ENCODE assay signal across 10 mouse cellular contexts in genomic region chr8:105378673-105379072, GRCm38 (mm10). TPM values are rescaled to one million over a fixed set of nuclear protein-coding genes. Genes with fewer than 3 reads are reported as not detected.
A peak's percentile ranks its signal among the peaks of the same experiment; 100 is the strongest.
DNase-seq lines count a peak whose midpoint lies in the region; ATAC-seq and TF ChIP-seq lines count a peak whose summit lies in the region.
"Had no signal": no experiment of that assay in that cellular context is flagged by ENCODE, and none has a peak within 500 bp of the region (broad histone marks: within the 10 kb centered on the region; RNA-seq: fewer than 3 reads in every experiment).

No protein-coding gene starts in this region.

- H3K27ac ChIP-seq in heart, embryonic 11.5 days (ENCODE audit: low read depth, low read length) = no peak overlapping the region
- no peak overlapping the region for H3K27ac ChIP-seq in ES-Bruce4 (ENCODE audit: insufficient read depth, low read length)
- H3K27ac ChIP-seq in embryonic facial prominence, embryonic 13.5 days = peak overlapping the region; percentile 71
- no peak overlapping the region for H3K27ac ChIP-seq in liver, embryonic 12.5 days
- H3K27ac ChIP-seq: hindbrain, embryonic 15.5 days; neural tube, embryonic 13.5 days had no signal

- DNase-seq in heart, adult 11 months = peak; percentile 91
- DNase-seq in kidney, postnatal 36 days = peak; percentile 60 to 85
- DNase-seq in testis, postnatal 10 days (ENCODE audit: low spot score) = peak; percentile 86

- H3K4me3 ChIP-seq in heart, embryonic 11.5 days (ENCODE audit: low read depth, low read length) = no peak overlapping the region
- peak overlapping the region; percentile 38 for H3K4me3 ChIP-seq in ES-Bruce4 (ENCODE audit: low read depth, low read length)
- H3K4me3 ChIP-seq in embryonic facial prominence, embryonic 13.5 days = no peak overlapping the region
- H3K4me3 ChIP-seq in liver, embryonic 12.5 days = no peak overlapping the region
- H3K4me3 ChIP-seq: hindbrain, embryonic 15.5 days; neural tube, embryonic 13.5 days had no signal

- 55% methylated on average over 19 of the region's 19 CpGs for WGBS in heart, embryonic 11.5 days (ENCODE audit: insufficient replicate concordance)
- WGBS in embryonic facial prominence, embryonic 13.5 days = 58% methylated on average over 19 of the region's 19 CpGs
- 67% methylated on average over 19 of the region's 19 CpGs for WGBS in liver, embryonic 12.5 days (ENCODE audit: insufficient replicate concordance)

- H3K4me2 ChIP-seq in heart, embryonic 11.5 days = no peak overlapping the region
- no peak overlapping the region for H3K4me2 ChIP-seq in embryonic facial prominence, embryonic 13.5 days
- H3K4me2 ChIP-seq in liver, embryonic 12.5 days = no peak overlapping the region
- H3K4me2 ChIP-seq: hindbrain, embryonic 15.5 days; neural tube, embryonic 13.5 days had no signal

- TF ChIP-seq POLR2A in ES-Bruce4 (IDR thresholded peaks at IDR 0.05; ENCODE audit: insufficient read depth, low read length) = no peak

- no peak for ATAC-seq in heart, embryonic 11.5 days (replicated peaks; ENCODE audit: insufficient number of reproducible peaks, low FRiP score, low TSS enrichment)
- 0 out of 2 replicates have a peak, but pooled peaks have one; percentile 15 for ATAC-seq in embryonic facial prominence, embryonic 13.5 days (ENCODE audit: insufficient number of reproducible peaks, insufficient read depth, low FRiP score, low TSS enrichment, low read depth)
- no peak for ATAC-seq in liver, embryonic 12.5 days
- ATAC-seq in erythroid progenitor cell, adult 5-6 weeks (replicated peaks; ENCODE audit: low FRiP score, poor library complexity, severe bottlenecking) = no peak

- no peaks in the 10 kb centered on the region for H3K9me3 ChIP-seq in heart, embryonic 11.5 days (replicated peaks; ENCODE audit: control insufficient read depth, low read length)
- H3K9me3 ChIP-seq in ES-Bruce4 (replicated peaks; ENCODE audit: control insufficient read depth, insufficient read depth, low read length, poor library complexity, severe bottlenecking) = no peaks in the 10 kb centered on the region
- H3K9me3 ChIP-seq in embryonic facial prominence, embryonic 13.5 days = no peaks in the 10 kb centered on the region
- H3K9me3 ChIP-seq in liver, embryonic 12.5 days (replicated peaks) = peaks cover 4% of the 10 kb centered on the region; the same call in 1 of the 2 replicates
- H3K9me3 ChIP-seq: hindbrain, embryonic 15.5 days; neural tube, embryonic 13.5 days had no signal

- TF ChIP-seq EP300 in ES-Bruce4 (IDR thresholded peaks at IDR 0.05; ENCODE audit: insufficient read depth, low read depth, low read length) = no peak

- no peak overlapping the region for H3K9ac ChIP-seq in heart, embryonic 11.5 days (ENCODE audit: low read depth, low read length)
- peak overlapping the region; percentile 3 for H3K9ac ChIP-seq in ES-Bruce4 (ENCODE audit: low read depth, poor library complexity, severe bottlenecking)
- no peak overlapping the region for H3K9ac ChIP-seq in embryonic facial prominence, embryonic 13.5 days
- H3K9ac ChIP-seq in liver, embryonic 12.5 days = no peak overlapping the region
- H3K9ac ChIP-seq: hindbrain, embryonic 15.5 days; neural tube, embryonic 13.5 days had no signal

- no peak for TF ChIP-seq CTCF in ES-Bruce4 (IDR thresholded peaks at IDR 0.05; ENCODE audit: low read depth, low read length)

- peaks cover 7% of the 10 kb centered on the region; the same call in 1 of the 2 replicates for H3K27me3 ChIP-seq in heart, embryonic 11.5 days (ENCODE audit: control insufficient read depth, insufficient read depth, low read length)
- no peaks in the 10 kb centered on the region for H3K27me3 ChIP-seq in ES-Bruce4 (ENCODE audit: control insufficient read depth, insufficient read depth, low read length, poor library complexity, severe bottlenecking)
- H3K27me3 ChIP-seq in embryonic facial prominence, embryonic 13.5 days = no peaks in the 10 kb centered on the region
- H3K27me3 ChIP-seq in liver, embryonic 12.5 days (replicated peaks) = peaks cover 26% of the 10 kb centered on the region
- H3K27me3 ChIP-seq: hindbrain, embryonic 15.5 days had no signal

- H3K36me3 ChIP-seq in heart, embryonic 11.5 days (ENCODE audit: control insufficient read depth, insufficient read depth, low read length) = no peaks in the 10 kb centered on the region
- no peaks in the 10 kb centered on the region for H3K36me3 ChIP-seq in ES-Bruce4 (ENCODE audit: control insufficient read depth, insufficient read depth, low read length, poor library complexity, severe bottlenecking)
- no peaks in the 10 kb centered on the region for H3K36me3 ChIP-seq in embryonic facial prominence, embryonic 13.5 days
- H3K36me3 ChIP-seq in liver, embryonic 12.5 days = no peaks in the 10 kb centered on the region
- H3K36me3 ChIP-seq: hindbrain, embryonic 15.5 days; neural tube, embryonic 13.5 days had no signal

- peaks cover 5% of the 10 kb centered on the region for H3K4me1 ChIP-seq in heart, embryonic 11.5 days (ENCODE audit: control insufficient read depth, insufficient read depth, low read length)
- peaks cover 4% of the 10 kb centered on the region for H3K4me1 ChIP-seq in ES-Bruce4 (ENCODE audit: control insufficient read depth, insufficient read depth, low read length)
- peaks cover 28% of the 10 kb centered on the region for H3K4me1 ChIP-seq in embryonic facial prominence, embryonic 13.5 days
- H3K4me1 ChIP-seq in liver, embryonic 12.5 days = peaks cover 10% of the 10 kb centered on the region

RNA-seq across cellular contexts. Expression of gene Plekhg4, which starts 5.6 kb away (rescaled TPM):
- polyA plus RNA-seq in heart, embryonic 11.5 days (2014; fragmentation: Nextera tagmentation; extraction: Ambion mirVana) = 0.11 TPM in 1 of 2 replicates, not detected in the other
- polyA plus RNA-seq in ES-Bruce4 (2011; ENCODE audit: insufficient read depth, insufficient read length, low read depth, missing spikeins) = 2.6 and 3.2 TPM in 2 replicates
- 0.39 and 0.81 TPM in 2 replicates for polyA plus RNA-seq in embryonic facial prominence, embryonic 13.5 days (2015; fragmentation: Nextera tagmentation; extraction: Ambion mirVana)
- polyA plus RNA-seq in liver, embryonic 12.5 days (2016; fragmentation: Nextera tagmentation; extraction: Ambion mirVana) = not detected in 2 replicates
- total RNA-seq in erythroid progenitor cell, adult 5-6 weeks (2015; ENCODE audit: low replicate concordance) = not detected in 2 replicates
- total RNA-seq in erythroid progenitor cell, adult 5-6 weeks (2017; ENCODE audit: low replicate concordance) = not detected in 2 replicates

RNA-seq across cellular contexts. Expression of gene Slc9a5, which starts 30.0 kb away (rescaled TPM):
- polyA plus RNA-seq in heart, embryonic 11.5 days (2014; fragmentation: Nextera tagmentation; extraction: Ambion mirVana) = 1.5 and 2.1 TPM in 2 replicates
- polyA plus RNA-seq in ES-Bruce4 (2011; ENCODE audit: insufficient read depth, insufficient read length, low read depth, missing spikeins) = 13.7 and 14.7 TPM in 2 replicates
- 5.9 and 6.0 TPM in 2 replicates for polyA plus RNA-seq in embryonic facial prominence, embryonic 13.5 days (2015; fragmentation: Nextera tagmentation; extraction: Ambion mirVana)
- polyA plus RNA-seq in liver, embryonic 12.5 days (2016; fragmentation: Nextera tagmentation; extraction: Ambion mirVana) = 0.42 and 0.48 TPM in 2 replicates
- 2.9 TPM in 1 of 2 replicates, not detected in the other for total RNA-seq in erythroid progenitor cell, adult 5-6 weeks (2015; ENCODE audit: low replicate concordance)
- total RNA-seq in erythroid progenitor cell, adult 5-6 weeks (2017; ENCODE audit: low replicate concordance) = not detected in 2 replicates

RNA-seq across cellular contexts. Expression of gene Fhod1, which starts 30.9 kb away (rescaled TPM):
- 2.8 and 3.1 TPM in 2 replicates for polyA plus RNA-seq in heart, embryonic 11.5 days (2014; fragmentation: Nextera tagmentation; extraction: Ambion mirVana)
- polyA plus RNA-seq in ES-Bruce4 (2011; ENCODE audit: insufficient read depth, insufficient read length, low read depth, missing spikeins) = 13.0 and 15.4 TPM in 2 replicates
- polyA plus RNA-seq in embryonic facial prominence, embryonic 13.5 days (2015; fragmentation: Nextera tagmentation; extraction: Ambion mirVana) = 2.3 and 3.0 TPM in 2 replicates
- polyA plus RNA-seq in liver, embryonic 12.5 days (2016; fragmentation: Nextera tagmentation; extraction: Ambion mirVana) = 1.2 and 1.4 TPM in 2 replicates
- 1.3 and 3.2 TPM in 2 replicates for total RNA-seq in erythroid progenitor cell, adult 5-6 weeks (2015; ENCODE audit: low replicate concordance)
- total RNA-seq in erythroid progenitor cell, adult 5-6 weeks (2017; ENCODE audit: low replicate concordance) = 0.08 and 0.90 TPM in 2 replicates

RNA-seq across cellular contexts. Expression of gene Kctd19, which starts 34.6 kb away (rescaled TPM):
- not detected in 2 replicates for polyA plus RNA-seq in heart, embryonic 11.5 days (2014; fragmentation: Nextera tagmentation; extraction: Ambion mirVana)
- polyA plus RNA-seq in ES-Bruce4 (2011; ENCODE audit: insufficient read depth, insufficient read length, low read depth, missing spikeins) = 2.4 and 3.7 TPM in 2 replicates
- not detected in 2 replicates for polyA plus RNA-seq in embryonic facial prominence, embryonic 13.5 days (2015; fragmentation: Nextera tagmentation; extraction: Ambion mirVana)
- polyA plus RNA-seq in liver, embryonic 12.5 days (2016; fragmentation: Nextera tagmentation; extraction: Ambion mirVana) = not detected in 2 replicates
- total RNA-seq in erythroid progenitor cell, adult 5-6 weeks (2015; ENCODE audit: low replicate concordance) = not detected in 2 replicates
- total RNA-seq in erythroid progenitor cell, adult 5-6 weeks (2017; ENCODE audit: low replicate concordance) = not detected in 2 replicates
- polyA plus RNA-seq: hindbrain, embryonic 15.5 days; neural tube, embryonic 13.5 days had no signal

RNA-seq across cellular contexts. Expression of gene Lrrc36, which starts 34.7 kb away (rescaled TPM):
- polyA plus RNA-seq in heart, embryonic 11.5 days (2014; fragmentation: Nextera tagmentation; extraction: Ambion mirVana) = not detected in 2 replicates
- 0.35 and 1.3 TPM in 2 replicates for polyA plus RNA-seq in ES-Bruce4 (2011; ENCODE audit: insufficient read depth, insufficient read length, low read depth, missing spikeins)
- polyA plus RNA-seq in embryonic facial prominence, embryonic 13.5 days (2015; fragmentation: Nextera tagmentation; extraction: Ambion mirVana) = 0.22 TPM in 1 of 2 replicates, not detected in the other
- 0.07 and 0.18 TPM in 2 replicates for polyA plus RNA-seq in liver, embryonic 12.5 days (2016; fragmentation: Nextera tagmentation; extraction: Ambion mirVana)
- total RNA-seq in erythroid progenitor cell, adult 5-6 weeks (2015; ENCODE audit: low replicate concordance) = 1.4 TPM in 1 of 2 replicates, not detected in the other
- 1.2 TPM in 1 of 2 replicates, not detected in the other for total RNA-seq in erythroid progenitor cell, adult 5-6 weeks (2017; ENCODE audit: low replicate concordance)
